Mouse (Mus musculus) neural tube, embryonic 15.5 days (tissue): ENCODE results near the gene Icos. TPM values are rescaled to one million over a fixed set of nuclear protein-coding genes. Genes with fewer than 3 reads are reported as not detected.

Source experiments
- ATAC-seq: fragments of 200-750 bp; cut with Nextera tagmentation; 2 replicates; pipeline ENCODE4 v1.8.0; 2017; ENCODE audit warnings: mild to moderate bottlenecking, moderate TSS enrichment, moderate library complexity; ENCODE audit not compliant: low FRiP score
- H3K27ac ChIP-seq: fragments of 300-500 bp; sonication (generic); replicated peaks from 2 replicates; pipeline ENCODE4 v1.5.1; 2015; ENCODE audit warnings: mild to moderate bottlenecking, inconsistent platforms
- H3K27me3 ChIP-seq: fragments of 300-500 bp; sonication (generic); replicated peaks from 2 replicates; pipeline ENCODE4 v1.6.1; 2015; ENCODE audit warnings: inconsistent platforms
- H3K36me3 ChIP-seq: fragments of 300-500 bp; sonication (generic); 2 replicates; pipeline ENCODE4 v1.6.1; 2015; ENCODE audit warnings: inconsistent platforms
- H3K4me1 ChIP-seq: fragments of 300-500 bp; sonication (generic); 2 replicates; pipeline ENCODE4 v1.6.1; 2015; ENCODE audit warnings: inconsistent platforms
- H3K4me2 ChIP-seq: fragments of 300-500 bp; sonication (generic); 2 replicates; pipeline ENCODE4 v1.6.1; 2015; ENCODE audit warnings: inconsistent platforms, mild to moderate bottlenecking, moderate library complexity
- H3K4me3 ChIP-seq: fragments of 300-500 bp; sonication (generic); replicated peaks from 2 replicates; pipeline ENCODE4 v1.5.1; 2015; ENCODE audit warnings: mild to moderate bottlenecking, inconsistent platforms
- H3K9ac ChIP-seq: fragments of 300-500 bp; sonication (generic); replicated peaks from 2 replicates; pipeline ENCODE4 v1.6.1; 2015; ENCODE audit warnings: mild to moderate bottlenecking, inconsistent platforms
- H3K9me3 ChIP-seq: fragments of 300-500 bp; sonication (generic); replicated peaks from 2 replicates; pipeline ENCODE4 v1.6.1; 2016; ENCODE audit warnings: inconsistent platforms
- WGBS: fragments of 180-500 bp; shearing (Covaris S2); methylation state at CpG from one replicate; pipeline ENCODE4 v1.1.7; 2015; ENCODE audit warnings: mixed read lengths; 5-methylcytosine and 5-hydroxymethylcytosine counted together
- polyA plus RNA-seq: library from polyadenylated mRNA; unstranded; fragments of >200 nt; fragmentation: Nextera tagmentation; extraction: Ambion mirVana; gene quantifications from 2 replicates; pipeline ENCODE4 v1.2.1, GENCODE M21; 2015

The Icos gene
- polyA plus RNA-seq, 1 experiment from 2014 or later, result 0.12 TPM

- Histone ChIP-seq H3K9ac (no peak overlapping the region), H3K9me3 (no peaks in the 10 kb centered on the region), H3K27me3 (no peaks in the 10 kb centered on the region), H3K4me2 (no peak overlapping the region), H3K27ac (no peak overlapping the region), H3K36me3 (no peaks in the 10 kb centered on the region), H3K4me1 (peaks cover 4% of the 10 kb centered on the region; the same call in 1 of the 2 replicates), H3K4me3 (no peak overlapping the region)
- ATAC-seq, result no peak
- 85% methylated on average over 7 of the region's 7 CpGs for WGBS
Observed at GRCm38 (mm10) chr1:61001786-61002354, 24.1 kb downstream of the Icos start.

GRCm38 (mm10) chr1:61006229-61006628 is 28.5 kb downstream of the Icos start:
- Histone ChIP-seq H3K36me3 (no peaks in the 10 kb centered on the region), H3K27me3 (no peaks in the 10 kb centered on the region), H3K27ac (no peak overlapping the region), H3K4me3 (no peak overlapping the region), H3K9me3 (no peaks in the 10 kb centered on the region), H3K9ac (no peak overlapping the region), H3K4me2 (no peak overlapping the region), H3K4me1 (no peaks in the 10 kb centered on the region)
- ATAC-seq, result no peak
- 89% methylated on average over 2 of the region's 2 CpGs for WGBS

- Histone ChIP-seq H3K4me1 (no peaks in the 10 kb centered on the region), H3K27me3 (no peaks in the 10 kb centered on the region), H3K4me2 (no peak overlapping the region), H3K9me3 (no peaks in the 10 kb centered on the region), H3K4me3 (no peak overlapping the region), H3K9ac (no peak overlapping the region), H3K36me3 (no peaks in the 10 kb centered on the region), H3K27ac (no peak overlapping the region)
- ATAC-seq, result no peak
Observed at GRCm38 (mm10) chr1:61007516-61007915, 29.8 kb downstream of the Icos start.

GRCm38 (mm10) chr1:61016578-61017118 is 38.9 kb downstream of the Icos start:
- no peaks in the 10 kb centered on the region for H3K36me3 ChIP-seq
- H3K27ac ChIP-seq, result no peak overlapping the region
- WGBS, result 94% methylated on average over 1 of the region's 1 CpGs
- no peak overlapping the region for H3K9ac ChIP-seq
- H3K4me1 ChIP-seq, result no peaks in the 10 kb centered on the region
- H3K4me3 ChIP-seq, result no peak overlapping the region
- ATAC-seq, result no peak
- no peaks in the 10 kb centered on the region for H3K27me3 ChIP-seq
- H3K9me3 ChIP-seq, result no peaks in the 10 kb centered on the region
- H3K4me2 ChIP-seq, result no peak overlapping the region

- Histone ChIP-seq H3K27ac (no peak overlapping the region), H3K9ac (no peak overlapping the region), H3K36me3 (no peaks in the 10 kb centered on the region), H3K4me1 (no peaks in the 10 kb centered on the region), H3K9me3 (no peaks in the 10 kb centered on the region), H3K4me3 (no peak overlapping the region), H3K4me2 (no peak overlapping the region), H3K27me3 (no peaks in the 10 kb centered on the region)
- WGBS, result 85% methylated on average over 5 of the region's 5 CpGs
- ATAC-seq, result no peak
Observed at GRCm38 (mm10) chr1:61026712-61027111, 49.0 kb downstream of the Icos start.

GRCm38 (mm10) chr1:61027519-61027918 is 49.8 kb downstream of the Icos start:
- Histone ChIP-seq H3K27ac (no peak overlapping the region), H3K4me2 (no peak overlapping the region), H3K36me3 (no peaks in the 10 kb centered on the region), H3K27me3 (no peaks in the 10 kb centered on the region), H3K4me1 (no peaks in the 10 kb centered on the region), H3K9ac (no peak overlapping the region), H3K9me3 (no peaks in the 10 kb centered on the region), H3K4me3 (no peak overlapping the region)
- WGBS, result 97% methylated on average over 3 of the region's 3 CpGs
- ATAC-seq, result no peak

- Histone ChIP-seq H3K9ac (no peak overlapping the region), H3K4me3 (no peak overlapping the region), H3K4me2 (no peak overlapping the region), H3K27ac (no peak overlapping the region), H3K4me1 (no peaks in the 10 kb centered on the region), H3K36me3 (no peaks in the 10 kb centered on the region), H3K27me3 (no peaks in the 10 kb centered on the region), H3K9me3 (no peaks in the 10 kb centered on the region)
- no peak for ATAC-seq
- WGBS, result 57% methylated on average over 1 of the region's 1 CpGs
Observed at GRCm38 (mm10) chr1:61029919-61030318, 52.2 kb downstream of the Icos start.

- no peak for ATAC-seq
- H3K9me3 ChIP-seq, result no peaks in the 10 kb centered on the region
- H3K4me2 ChIP-seq, result no peak overlapping the region
- no peaks in the 10 kb centered on the region for H3K4me1 ChIP-seq
- H3K36me3 ChIP-seq, result no peaks in the 10 kb centered on the region
- no peak overlapping the region for H3K4me3 ChIP-seq
- H3K27me3 ChIP-seq, result no peaks in the 10 kb centered on the region
- no peak overlapping the region for H3K27ac ChIP-seq
- H3K9ac ChIP-seq, result no peak overlapping the region
Observed at GRCm38 (mm10) chr1:61030532-61030931, 52.8 kb downstream of the Icos start.

- Histone ChIP-seq H3K9ac (no peak overlapping the region), H3K9me3 (no peaks in the 10 kb centered on the region), H3K4me3 (no peak overlapping the region), H3K27ac (no peak overlapping the region), H3K27me3 (no peaks in the 10 kb centered on the region), H3K36me3 (no peaks in the 10 kb centered on the region), H3K4me2 (no peak overlapping the region), H3K4me1 (no peaks in the 10 kb centered on the region)
- ATAC-seq, result no peak
- WGBS, result 78% methylated on average over 1 of the region's 1 CpGs
Observed at GRCm38 (mm10) chr1:61035270-61035669, 57.5 kb downstream of the Icos start.

- Histone ChIP-seq H3K4me2 (no peak overlapping the region), H3K9me3 (no peaks in the 10 kb centered on the region), H3K27ac (no peak overlapping the region), H3K36me3 (no peaks in the 10 kb centered on the region), H3K4me1 (no peaks in the 10 kb centered on the region), H3K9ac (no peak overlapping the region), H3K4me3 (no peak overlapping the region), H3K27me3 (no peaks in the 10 kb centered on the region)
- ATAC-seq, result no peak
- 64% methylated on average over 4 of the region's 4 CpGs for WGBS
Observed at GRCm38 (mm10) chr1:61038223-61038622, 60.5 kb downstream of the Icos start.

- Histone ChIP-seq H3K9me3 (no peaks in the 10 kb centered on the region), H3K4me3 (no peak overlapping the region), H3K9ac (no peak overlapping the region), H3K36me3 (no peaks in the 10 kb centered on the region), H3K27me3 (no peaks in the 10 kb centered on the region), H3K27ac (no peak overlapping the region), H3K4me2 (no peak overlapping the region), H3K4me1 (no peaks in the 10 kb centered on the region)
- no peak for ATAC-seq
- 87% methylated on average over 4 of the region's 4 CpGs for WGBS
Observed at GRCm38 (mm10) chr1:61039310-61039709, 61.6 kb downstream of the Icos start.

- ATAC-seq, result no peak
- no peak overlapping the region for H3K27ac ChIP-seq
- H3K4me3 ChIP-seq, result no peak overlapping the region
- no peaks in the 10 kb centered on the region for H3K9me3 ChIP-seq
- H3K36me3 ChIP-seq, result no peaks in the 10 kb centered on the region
- H3K9ac ChIP-seq, result no peak overlapping the region
- no peaks in the 10 kb centered on the region for H3K4me1 ChIP-seq
- no peaks in the 10 kb centered on the region for H3K27me3 ChIP-seq
- no peak overlapping the region for H3K4me2 ChIP-seq
- WGBS, result 89% methylated on average over 4 of the region's 4 CpGs
Observed at GRCm38 (mm10) chr1:61040401-61040800, 62.7 kb downstream of the Icos start.

GRCm38 (mm10) chr1:61042842-61043241 is 65.1 kb downstream of the Icos start:
- Histone ChIP-seq H3K36me3 (no peaks in the 10 kb centered on the region), H3K9ac (no peak overlapping the region), H3K27ac (no peak overlapping the region), H3K4me1 (no peaks in the 10 kb centered on the region), H3K4me3 (no peak overlapping the region), H3K9me3 (no peaks in the 10 kb centered on the region), H3K27me3 (no peaks in the 10 kb centered on the region), H3K4me2 (no peak overlapping the region)
- ATAC-seq, result no peak
- WGBS, result 85% methylated on average over 2 of the region's 2 CpGs
